Mouse (Mus musculus) stomach, postnatal 0 days (tissue): Measurements from ENCODE around the gene Ccdc155.

Source experiments
- CTCF ChIP-seq: IDR thresholded peaks from 2 replicates; pipeline ENCODE4 v1.5.1; 2016; ENCODE audit warnings: antibody characterized with exemption, low read depth, mild to moderate bottlenecking, moderate library complexity
- EP300 ChIP-seq: optimal IDR thresholded peaks from 2 replicates; pipeline ENCODE3; 2016; ENCODE audit warnings: antibody characterized with exemption

DNA sequence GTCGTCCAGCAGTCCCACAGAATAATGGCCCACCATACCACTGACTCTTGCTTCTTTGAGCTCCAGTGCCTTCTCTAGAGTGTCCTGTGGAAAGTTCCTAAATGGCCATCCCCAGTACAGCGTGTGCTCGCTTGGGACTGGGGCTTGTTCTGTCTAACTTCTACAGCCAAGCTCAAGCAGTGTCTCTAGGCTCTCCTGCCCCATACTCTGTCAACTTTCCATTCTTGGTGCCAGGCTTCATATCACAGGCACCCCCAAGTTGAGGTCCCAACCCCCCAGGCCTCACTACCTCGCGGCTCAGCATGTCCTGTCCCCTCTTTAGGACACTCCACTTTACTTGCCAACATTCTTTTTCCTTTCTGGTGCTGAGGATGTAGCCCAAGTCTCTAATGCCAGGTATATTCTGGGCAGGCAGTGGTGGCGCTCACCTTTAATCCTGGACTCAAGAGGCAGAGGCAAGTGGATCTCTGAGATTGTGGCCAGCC lies 44.3 kb downstream of the Ccdc155 start:
- TF ChIP-seq EP300 = no peak
- TF ChIP-seq CTCF = no peak
